Mouse (Mus musculus): ENCODE measurements around the gene Brca1.

The Brca1 gene

DNA sequence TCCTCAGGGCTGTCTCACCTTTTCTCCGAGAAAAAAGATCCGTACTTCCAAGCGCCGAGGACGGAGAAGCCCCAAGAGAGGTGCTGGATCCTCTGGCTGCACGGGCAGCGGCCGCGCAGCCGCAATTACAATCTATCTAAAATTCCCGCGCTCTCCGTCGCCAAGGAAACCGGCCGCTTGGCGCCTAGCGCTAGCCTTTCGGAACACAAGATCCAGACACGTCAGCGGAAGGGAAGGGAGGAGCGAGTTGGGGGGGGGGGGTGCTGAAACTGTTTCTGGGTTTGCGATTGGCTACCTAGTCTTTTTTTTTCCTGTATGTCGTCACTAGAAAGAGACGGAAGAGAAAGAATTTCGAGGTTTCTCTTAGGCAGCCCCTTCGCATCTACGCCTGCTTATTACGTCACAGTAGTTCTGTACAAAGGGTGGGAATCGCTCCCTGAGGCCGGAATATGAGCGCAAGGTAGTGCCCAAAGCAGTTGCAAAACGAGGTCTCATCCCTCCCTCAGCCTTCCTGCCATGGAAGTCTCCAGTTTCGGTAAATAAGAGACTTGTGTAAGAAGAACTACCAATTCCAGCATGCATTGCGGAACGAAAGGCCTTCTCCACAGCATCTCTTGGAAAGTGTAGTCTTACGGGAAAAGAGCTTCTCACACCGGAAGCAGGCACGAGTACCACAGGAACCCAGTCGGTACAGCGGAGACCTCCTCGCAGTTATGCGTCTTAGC lies at the start of gene Brca1, which contains the start of gene Nbr1:
Gene Brca1, minus strand, starts transcription at position 205 of the 725 bp plus-strand sequence.
Gene Nbr1, plus strand, starts transcription at position 399 of the 725 bp plus-strand sequence.
- in situ Hi-C loops (cut with MboI; ENCODE audit: unreplicated experiment in 2 of 2): no loop called here

DNA sequence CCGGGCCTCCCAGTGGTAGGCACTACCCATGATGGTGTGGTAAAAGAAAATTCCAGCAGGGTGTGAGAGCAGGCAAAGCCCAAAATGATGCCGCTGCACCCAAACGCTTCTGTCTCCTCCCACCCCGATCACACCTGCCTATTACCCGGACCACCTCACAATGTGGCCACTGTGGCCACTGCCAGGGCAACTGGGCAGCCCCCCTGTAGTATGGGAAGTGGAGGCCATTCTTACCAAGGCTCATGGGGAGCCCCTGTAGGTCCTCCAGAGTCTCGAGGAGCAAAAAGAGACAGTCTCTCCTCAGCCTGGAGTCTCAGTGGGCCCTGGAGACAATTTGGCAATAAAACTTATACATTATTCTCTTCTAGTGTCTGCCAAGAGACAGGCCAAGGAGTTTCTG lies 47.4 kb upstream of the Brca1 start, which contains the start of gene Gm11634:
Gene Gm11634, minus strand, starts transcription at position 101 of the 400 bp plus-strand sequence.
- in situ Hi-C loops (cut with MboI; ENCODE audit: unreplicated experiment in 2 of 2): no loop called here

DNA sequence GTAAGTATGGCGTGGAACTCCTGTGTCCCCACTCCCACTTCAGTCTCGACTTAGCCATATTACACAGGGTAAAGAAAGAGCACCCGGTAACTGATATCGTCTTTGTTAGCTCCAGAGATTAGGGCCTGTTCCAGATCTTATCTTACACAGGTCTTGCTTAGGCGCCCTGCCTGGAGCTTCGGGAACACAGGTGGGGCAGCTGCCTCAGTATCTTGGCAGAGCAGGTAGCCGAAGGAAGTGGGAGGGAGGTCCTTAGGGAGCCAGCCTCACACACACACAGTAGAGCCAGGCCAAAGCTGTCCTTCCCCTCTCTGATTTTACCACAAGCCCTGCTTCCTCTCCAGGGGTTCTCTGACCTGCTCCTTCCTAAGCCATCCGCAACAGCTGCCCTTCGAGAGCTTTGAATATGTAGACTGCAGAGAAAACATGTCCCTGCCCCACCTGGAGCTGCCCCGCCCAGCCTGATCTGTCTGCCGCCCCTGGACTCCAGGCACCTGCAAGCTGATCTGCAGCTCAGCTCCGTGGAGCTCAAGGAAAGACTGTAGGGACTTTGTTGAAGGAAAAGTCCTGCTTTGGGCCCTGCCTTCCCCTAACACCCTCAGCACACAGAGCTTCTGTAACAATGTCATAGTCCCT lies 38.4 kb upstream of the Brca1 start:
- in situ Hi-C loops (cut with MboI; ENCODE audit: unreplicated experiment in 2 of 2): loop anchor here in 1 of 2 experiments (10.0 kb wide), 1 partner anchor 135 kb away; no protein-coding TSS in a partner anchor

DNA sequence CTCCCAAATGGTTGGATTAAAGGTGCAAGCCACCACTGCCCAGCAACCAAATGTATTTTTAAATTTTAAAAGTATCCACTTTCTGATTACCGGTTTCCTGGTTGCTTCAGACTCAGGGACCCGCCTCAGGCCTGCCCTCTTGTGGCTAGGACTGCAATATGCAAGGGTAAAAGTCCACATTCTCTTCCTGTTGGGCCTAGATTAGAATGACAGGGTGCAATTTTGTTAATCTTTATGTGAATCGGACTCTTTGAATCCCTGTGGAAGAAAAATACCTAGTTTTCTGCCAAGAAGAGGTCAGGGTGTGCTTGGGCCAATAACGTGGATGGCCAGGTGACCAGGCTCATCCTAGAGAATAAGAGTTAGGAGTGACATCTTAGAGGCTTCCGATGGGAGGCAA lies 37.7 kb upstream of the Brca1 start:
- in situ Hi-C loops (cut with MboI; ENCODE audit: unreplicated experiment in 2 of 2): loop anchor here in 1 of 2 experiments (10.0 kb wide), 1 partner anchor 135 kb away; no protein-coding TSS in a partner anchor

DNA sequence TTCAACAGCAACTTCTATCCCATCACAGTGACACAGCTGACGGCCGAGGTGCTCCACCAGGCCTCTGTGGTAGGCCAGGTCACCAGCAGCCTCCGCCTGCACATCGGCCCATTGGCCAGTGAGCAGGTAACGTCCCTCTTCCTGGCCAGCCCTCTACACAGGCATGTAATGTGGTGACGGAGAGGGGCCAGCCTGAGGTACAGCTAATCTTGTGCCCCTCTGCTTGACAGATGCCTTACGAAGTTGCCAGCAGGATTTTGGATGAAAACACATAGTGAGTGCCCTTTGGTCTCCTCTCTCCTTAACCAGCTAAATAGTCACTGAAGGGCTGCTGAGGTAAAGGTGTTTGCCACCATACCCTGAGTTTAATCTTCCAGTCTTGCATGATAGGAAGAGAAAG lies 37.1 kb upstream of the Brca1 start:
- in situ Hi-C loops (cut with MboI; ENCODE audit: unreplicated experiment in 2 of 2): loop anchor here in 1 of 2 experiments (10.0 kb wide), 1 partner anchor 136 kb away; no protein-coding TSS in a partner anchor

DNA sequence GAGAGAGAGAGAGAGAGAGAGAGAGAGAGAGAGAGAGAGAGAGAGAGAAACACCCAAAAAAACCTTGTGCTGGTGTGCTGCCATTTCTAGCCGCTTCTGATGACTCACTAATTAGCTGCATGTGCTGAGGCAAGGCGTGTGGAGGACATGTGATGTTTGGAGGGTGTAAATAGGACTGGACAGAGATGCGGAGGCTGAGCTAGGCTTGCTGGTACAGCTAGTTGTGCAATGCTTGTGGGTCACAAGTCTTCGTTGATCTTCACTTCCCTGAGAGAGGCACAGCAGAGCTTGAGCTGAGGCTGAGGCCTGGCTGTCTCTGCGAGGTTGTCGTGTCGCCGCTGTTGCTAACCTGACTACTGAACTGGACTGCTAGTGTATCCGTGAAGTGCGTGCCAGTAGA lies 35.9 kb upstream of the Brca1 start:
- in situ Hi-C loops (cut with MboI; ENCODE audit: unreplicated experiment in 2 of 2): loop anchor here in 1 of 2 experiments (10.0 kb wide), 1 partner anchor 137 kb away; no protein-coding TSS in a partner anchor

DNA sequence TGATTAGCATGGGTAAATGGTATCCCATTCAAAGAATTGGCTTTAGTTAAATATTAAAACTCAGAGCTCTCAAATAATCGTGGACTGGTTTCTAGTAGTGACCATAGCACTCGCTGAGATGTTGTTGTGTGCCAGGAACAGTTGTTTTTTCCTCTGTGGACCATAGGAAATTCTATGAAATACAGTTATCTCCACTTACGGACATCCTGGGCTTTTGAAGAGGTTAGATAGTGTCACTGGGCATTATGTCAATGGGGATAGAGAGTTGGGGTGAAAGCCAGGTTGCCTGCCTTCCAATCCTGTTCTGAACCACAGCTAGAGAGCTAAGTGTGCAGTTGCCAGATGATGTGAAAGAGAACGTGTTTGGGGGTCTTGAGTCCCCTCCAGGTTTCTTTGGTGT lies 34.0 kb upstream of the Brca1 start:
- in situ Hi-C loops (cut with MboI; ENCODE audit: unreplicated experiment in 2 of 2): loop anchor here in 1 of 2 experiments (10.0 kb wide), 1 partner anchor 139 kb away; no protein-coding TSS in a partner anchor

DNA sequence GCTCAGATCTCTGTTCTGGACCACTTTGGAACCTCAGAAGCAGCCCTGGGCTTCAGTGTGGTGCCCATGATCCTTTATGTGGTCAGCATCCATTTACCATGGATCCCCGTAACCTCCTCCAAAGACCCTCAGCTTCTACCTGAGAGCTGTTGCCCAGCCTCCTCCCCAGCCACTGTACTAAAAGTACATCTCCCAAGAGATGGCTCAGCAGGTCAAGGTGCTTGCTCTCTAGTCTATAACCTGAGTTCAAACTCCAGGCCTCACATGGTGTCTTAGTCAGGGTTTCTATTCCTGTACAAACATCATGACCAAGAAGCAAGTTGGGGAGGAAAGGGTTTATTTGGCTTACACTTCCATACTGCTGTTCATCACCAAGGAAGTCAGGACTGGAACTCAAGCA lies 33.3 kb upstream of the Brca1 start:
- in situ Hi-C loops (cut with MboI; ENCODE audit: unreplicated experiment in 2 of 2): loop anchor here in 1 of 2 experiments (10.0 kb wide), 1 partner anchor 140 kb away; no protein-coding TSS in a partner anchor

DNA sequence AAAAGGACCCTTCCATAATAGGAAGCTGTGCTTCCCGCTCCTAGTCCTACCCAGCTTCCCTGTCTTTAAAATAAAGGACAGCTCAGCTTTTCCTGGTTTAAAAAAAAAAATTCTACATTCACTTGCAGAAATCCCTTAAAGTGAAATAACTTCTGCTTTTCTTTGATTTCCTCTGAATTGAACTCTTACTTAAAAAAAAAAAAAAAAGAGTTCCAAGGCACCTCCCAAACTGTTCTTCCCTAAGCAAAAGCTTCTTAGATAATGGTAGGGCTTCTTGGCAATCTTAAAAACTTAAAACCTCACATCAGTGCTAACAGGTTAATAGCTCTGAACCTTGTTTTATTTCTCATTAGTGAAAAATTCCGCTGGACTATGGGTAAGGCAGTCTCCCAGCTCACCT lies 31.4 kb upstream of the Brca1 start:
- in situ Hi-C loops (cut with MboI; ENCODE audit: unreplicated experiment in 2 of 2): loop anchor here in 1 of 2 experiments (10.0 kb wide), 1 partner anchor 142 kb away; no protein-coding TSS in a partner anchor

DNA sequence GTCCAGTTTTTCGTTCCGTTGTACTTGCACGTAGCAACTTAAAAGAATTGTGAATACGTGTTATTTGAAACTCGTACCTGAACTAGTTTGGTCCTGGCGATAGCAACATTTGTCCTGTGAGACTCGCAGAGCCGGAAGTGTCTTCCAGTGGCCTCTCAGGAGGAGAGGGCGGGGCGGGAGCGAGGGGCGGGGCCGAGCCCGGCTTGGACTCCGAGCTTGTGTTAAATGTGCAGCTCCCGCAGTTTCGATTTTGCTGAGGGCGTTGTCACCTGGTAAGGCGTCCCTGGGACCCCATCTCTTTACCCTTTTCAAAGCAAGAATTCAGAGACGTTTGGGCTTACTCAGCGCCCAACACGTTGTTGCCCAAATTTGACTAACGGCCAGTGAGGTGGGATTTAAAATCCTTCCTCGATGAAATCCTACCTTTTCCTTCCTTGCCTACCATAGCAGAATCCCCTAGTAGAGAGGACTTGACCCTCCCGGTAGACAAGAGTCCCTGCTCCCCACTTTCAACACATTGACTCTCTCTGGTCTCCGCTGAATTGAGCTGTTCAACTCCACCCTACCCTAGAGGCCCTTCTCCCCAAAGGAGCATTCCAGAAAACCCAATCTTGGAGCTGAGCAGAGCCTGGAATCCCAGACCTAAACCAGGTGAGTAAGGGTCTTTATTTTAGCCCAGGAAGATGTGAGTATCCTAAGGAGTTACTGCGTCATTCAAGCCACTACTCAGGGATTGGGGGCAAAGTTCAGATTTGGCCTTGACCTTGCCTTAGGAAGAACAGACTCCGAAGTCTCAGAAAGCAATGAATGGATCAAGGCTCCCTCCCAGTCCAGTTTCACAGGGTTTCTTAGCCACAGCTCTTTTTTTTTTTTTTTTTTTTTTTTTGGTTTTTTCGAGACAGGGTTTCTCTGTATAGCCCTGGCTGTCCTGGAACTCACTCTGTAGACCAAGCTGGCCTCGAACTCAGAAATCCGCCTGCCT lies 30.6 kb upstream of the Brca1 start, which contains the start of gene Tmem106a:
Gene Tmem106a, plus strand, starts transcription at position 189 of the 982 bp plus-strand sequence.
- in situ Hi-C loops (cut with MboI; ENCODE audit: unreplicated experiment in 2 of 2): loop anchor here in 1 of 2 experiments (10.0 kb wide), 1 partner anchor 142 kb away; no protein-coding TSS in a partner anchor

DNA sequence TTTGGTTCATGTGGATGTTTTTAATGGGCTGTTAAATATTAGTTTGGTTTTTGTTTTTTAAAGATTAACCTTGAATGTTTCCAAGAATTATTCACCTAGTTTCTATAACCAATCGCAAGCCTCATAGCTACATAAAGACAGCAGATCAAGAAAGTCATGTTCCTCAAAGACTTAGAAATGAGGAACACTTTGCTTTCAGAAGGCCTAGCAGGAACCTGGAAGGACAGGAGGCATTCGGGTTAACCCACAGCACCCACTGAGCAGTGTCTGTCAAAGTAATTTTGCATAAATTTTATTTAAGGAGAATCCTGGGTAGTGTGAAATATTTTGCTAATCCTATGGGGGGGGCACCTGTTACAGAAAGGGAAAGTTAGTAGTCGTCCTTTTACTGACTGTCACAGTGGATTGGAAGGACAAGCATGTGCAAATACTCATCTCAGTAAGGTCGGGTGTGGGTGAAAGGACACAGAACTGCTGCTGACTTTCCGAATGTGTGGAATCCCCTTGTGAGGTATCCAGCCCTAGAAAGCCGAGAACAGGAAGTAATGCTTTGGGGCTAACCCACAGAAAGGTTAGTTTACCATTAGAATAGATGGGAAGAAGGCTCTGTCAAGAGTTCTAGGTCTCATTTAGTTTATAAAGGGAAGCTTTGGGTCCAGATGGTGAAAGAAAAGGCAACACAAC lies 29.5 kb upstream of the Brca1 start:
- in situ Hi-C loops (cut with MboI; ENCODE audit: unreplicated experiment in 2 of 2): loop anchor here in 1 of 2 experiments (10.0 kb wide), 1 partner anchor 144 kb away; no protein-coding TSS in a partner anchor

DNA sequence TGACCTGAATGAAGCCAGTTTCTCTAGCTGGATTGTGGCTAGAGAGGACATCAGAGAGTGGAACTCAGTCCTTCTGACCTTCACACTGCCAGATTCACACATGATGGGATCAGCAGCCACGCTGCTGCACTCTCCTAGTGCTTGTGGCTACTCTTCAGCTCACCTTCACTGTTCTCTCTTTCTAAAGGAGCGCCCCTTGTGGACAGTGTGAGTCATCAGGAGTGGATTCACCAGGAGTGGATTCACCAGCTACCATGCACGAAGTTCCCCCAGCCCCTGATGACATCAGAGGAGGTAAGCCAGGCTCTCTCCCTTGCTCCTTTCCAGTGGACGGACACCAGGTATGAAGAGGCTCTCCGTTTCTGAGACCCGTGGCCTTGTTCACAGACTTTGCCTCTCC lies 24.4 kb upstream of the Brca1 start:
- in situ Hi-C loops (cut with MboI; ENCODE audit: unreplicated experiment in 2 of 2): no loop called here

DNA sequence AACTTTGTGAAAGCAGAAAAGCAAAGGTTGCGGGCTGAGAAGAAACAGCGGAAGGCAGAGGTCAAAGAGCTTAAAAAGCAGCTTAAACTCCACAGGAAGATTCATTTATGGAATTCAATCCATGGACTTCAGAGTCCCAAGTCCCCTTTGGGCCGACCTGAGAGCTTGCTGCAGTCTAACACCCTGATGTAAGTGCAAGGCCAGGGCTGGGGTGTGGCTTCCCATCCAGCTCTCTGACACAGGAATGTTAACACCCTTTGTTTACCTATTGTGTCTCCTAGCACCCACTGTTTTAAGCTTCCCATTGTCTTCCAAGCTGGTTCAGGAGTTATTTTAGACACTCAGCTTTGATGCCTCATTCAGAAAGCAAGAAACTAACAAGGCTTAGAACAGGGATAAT lies 16.7 kb upstream of the Brca1 start:
- in situ Hi-C loops (cut with MboI; ENCODE audit: unreplicated experiment in 2 of 2): no loop called here

DNA sequence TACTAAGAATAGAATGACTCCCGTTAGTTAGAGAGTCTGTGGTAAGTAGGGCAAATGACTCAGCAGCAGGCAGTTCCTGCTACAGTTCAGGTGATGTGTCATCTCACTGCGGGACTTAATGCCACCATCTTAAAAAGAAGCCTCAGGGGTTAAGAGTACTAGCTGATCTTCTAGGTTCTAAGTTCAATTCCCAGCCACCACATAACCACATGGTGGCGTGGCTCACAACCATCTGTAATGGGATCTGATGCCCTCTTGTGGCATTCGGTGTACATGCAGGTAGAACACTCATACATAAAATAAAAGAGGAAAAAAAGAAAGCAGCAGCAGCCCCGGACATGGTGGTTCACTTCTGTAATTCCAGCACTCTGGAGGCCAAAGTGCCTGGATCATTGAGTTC lies 10.6 kb upstream of the Brca1 start:
- in situ Hi-C loops (cut with MboI; ENCODE audit: unreplicated experiment in 2 of 2): loop anchor here (5.0 kb wide), 2 partner anchors 100 to 170 kb away; partner anchors contain the start of genes Dhx8 (in 1 of the 2) and Rnd2 (in 1 of the 2)

DNA sequence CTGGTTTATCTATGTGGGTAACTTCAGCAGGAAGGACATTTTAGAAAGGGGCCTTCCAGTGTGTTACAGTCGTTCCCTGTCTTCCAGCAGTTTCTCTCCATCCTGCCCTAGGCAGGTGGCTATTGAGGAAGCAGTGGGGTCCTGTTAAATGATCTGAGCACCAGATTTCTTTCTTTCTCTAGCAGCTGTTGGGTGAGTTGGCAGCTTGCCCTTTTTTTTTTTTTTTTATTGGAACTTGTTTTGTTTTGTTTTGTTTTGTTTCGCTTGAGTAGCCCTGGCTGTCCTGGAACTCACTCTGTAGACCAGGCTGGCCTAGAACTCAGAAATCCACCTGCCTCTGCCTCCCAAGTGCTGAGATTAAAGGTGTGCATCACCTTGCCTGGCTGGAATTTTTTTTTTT lies 5.2 kb upstream of the Brca1 start:
- in situ Hi-C loops (cut with MboI; ENCODE audit: unreplicated experiment in 2 of 2): no loop called here

DNA sequence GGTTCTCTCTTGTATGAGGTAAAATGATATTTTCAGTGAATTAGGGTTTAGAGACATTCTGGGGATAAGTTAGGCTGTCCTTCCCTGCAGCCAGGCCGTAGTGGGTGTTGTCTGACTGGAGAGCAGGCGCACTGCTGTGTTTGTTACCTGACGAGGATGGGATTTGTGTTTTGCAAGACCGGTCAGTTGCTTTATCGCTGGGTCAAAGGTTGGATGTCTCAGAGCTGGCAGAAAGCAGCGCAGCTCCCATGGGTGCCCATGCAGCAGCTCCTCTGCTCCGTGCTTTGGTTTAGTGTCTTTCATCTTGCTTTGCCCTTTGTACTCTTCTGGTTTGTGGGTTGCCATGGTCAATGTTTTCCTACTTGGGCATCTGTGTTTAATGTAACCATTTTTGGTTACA lies 4.8 kb upstream of the Brca1 start:
- in situ Hi-C loops (cut with MboI; ENCODE audit: unreplicated experiment in 2 of 2): no loop called here

DNA sequence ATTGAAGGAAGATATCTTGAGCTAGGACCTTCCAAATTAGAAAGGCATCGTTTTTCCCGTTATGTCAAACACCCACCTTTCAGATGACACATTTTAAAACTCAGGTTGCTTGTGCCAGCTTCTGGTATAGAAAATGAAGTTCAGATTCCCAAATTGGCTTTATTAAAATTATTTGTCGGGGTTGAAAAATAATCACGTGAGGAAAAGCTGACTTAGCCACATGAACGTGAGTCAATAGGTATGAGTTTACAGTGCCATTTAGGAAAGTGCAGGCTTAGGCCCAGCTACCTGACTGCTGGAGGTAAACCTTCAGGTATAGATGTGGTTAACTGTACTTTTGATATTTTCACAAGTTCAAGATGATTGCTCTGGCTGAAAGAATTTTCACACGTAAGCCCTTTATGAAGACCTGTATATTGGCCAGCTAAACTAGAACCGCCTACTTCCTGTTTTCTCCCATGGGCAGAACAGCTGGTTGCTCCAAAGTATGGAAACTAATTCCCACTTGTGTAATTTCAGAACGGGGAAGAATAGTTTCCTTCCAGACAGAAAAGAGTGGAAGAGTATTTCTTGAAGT lies 1.7 kb upstream of the Brca1 start:
- in situ Hi-C loops (cut with MboI; ENCODE audit: unreplicated experiment in 2 of 2): no loop called here

DNA sequence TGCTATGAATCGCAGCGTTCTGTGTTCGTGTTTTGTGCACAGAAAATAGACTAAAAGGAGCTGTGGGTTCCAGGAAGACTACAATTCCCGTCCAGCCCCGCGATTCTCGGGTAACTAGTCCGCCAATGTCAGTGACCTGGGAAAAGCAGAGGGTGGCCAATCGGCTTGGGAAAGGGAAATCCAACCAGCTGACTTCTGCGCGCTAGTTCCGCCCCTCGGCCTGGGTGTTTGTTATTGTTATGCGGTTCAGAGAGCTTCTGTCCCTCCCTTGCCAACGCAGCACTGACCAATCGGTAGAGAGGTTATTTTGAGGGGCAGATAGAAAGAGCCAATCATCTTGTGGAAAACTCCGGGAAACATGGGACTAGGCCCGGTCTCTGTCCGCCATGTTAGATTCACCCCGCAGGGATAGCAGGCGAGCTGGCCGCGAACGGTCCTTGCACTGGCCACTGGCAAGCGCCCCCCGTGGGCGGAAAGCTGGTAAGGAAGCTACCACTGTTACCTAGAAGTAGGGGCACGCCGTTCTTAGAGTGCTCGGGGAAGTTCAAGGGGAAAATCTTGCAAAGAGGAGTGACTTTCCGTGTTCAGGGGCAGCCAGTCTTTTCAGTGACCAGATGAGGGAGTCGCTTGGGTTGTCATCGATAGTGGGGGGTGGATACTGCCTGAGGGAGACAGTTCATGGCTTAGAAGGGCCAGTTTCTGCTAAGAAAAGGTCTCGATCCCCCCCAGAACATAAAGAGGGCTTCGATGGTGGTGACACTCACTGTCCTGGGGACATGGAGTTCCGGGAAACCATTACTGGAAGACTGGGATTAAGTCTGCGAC lies 933 bp upstream of the Brca1 start:
- in situ Hi-C loops (cut with MboI; ENCODE audit: unreplicated experiment in 2 of 2): no loop called here
